Mouse (Mus musculus): ENCODE measurements around the gene Tnfrsf9.
"Not testable (repeated sequence)": the region's sequence is repeated elsewhere in the genome, so short reads cannot be mapped to it uniquely, and the experiment has no call there.

Gene Tnfrsf9

GRCm38 (mm10) chr4:150894718-150895501, 19.5 kb upstream of the Tnfrsf9 start:
- DNase-seq (ENCODE audit: low spot score in 2 of 2) = no peak

- DNase-seq (ENCODE audit: low spot score in 2 of 2) = no peak
Observed at GRCm38 (mm10) chr4:150896896-150897624, 17.3 kb upstream of the Tnfrsf9 start.

- DNase-seq (ENCODE audit: low spot score in 2 of 2) = peak in 1 of 2 experiments; percentile 54
Observed at GRCm38 (mm10) chr4:150898716-150899365, 15.5 kb upstream of the Tnfrsf9 start.

- DNase-seq (ENCODE audit: low spot score in 2 of 2) = no peak
Observed at GRCm38 (mm10) chr4:150900486-150900885, 13.9 kb upstream of the Tnfrsf9 start.

- DNase-seq (ENCODE audit: low spot score in 2 of 2) = peak in 1 of 2 experiments; percentile 46
Observed at GRCm38 (mm10) chr4:150901651-150902050, 12.7 kb upstream of the Tnfrsf9 start.

- DNase-seq (ENCODE audit: low spot score in 2 of 2) = no peak
Observed at GRCm38 (mm10) chr4:150902062-150902461, 12.3 kb upstream of the Tnfrsf9 start.

GRCm38 (mm10) chr4:150903091-150903742, 11.1 kb upstream of the Tnfrsf9 start:
- DNase-seq (ENCODE audit: low spot score in 2 of 2) = no peak

- no peak for DNase-seq (ENCODE audit: low spot score in 2 of 2)
Observed at GRCm38 (mm10) chr4:150907099-150907498, 7.3 kb upstream of the Tnfrsf9 start.

- not testable (repeated sequence) for DNase-seq (ENCODE audit: low spot score in 2 of 2)
Observed at GRCm38 (mm10) chr4:150908512-150908911, 5.8 kb upstream of the Tnfrsf9 start.

- peak; percentile 98 to 99 for DNase-seq (ENCODE audit: low spot score in 2 of 2)
Observed at GRCm38 (mm10) chr4:150909451-150910156, 4.8 kb upstream of the Tnfrsf9 start.

GRCm38 (mm10) chr4:150910164-150910951, 4.0 kb upstream of the Tnfrsf9 start:
- DNase-seq (ENCODE audit: low spot score in 2 of 2) = no peak

- DNase-seq (ENCODE audit: low spot score in 2 of 2) = no peak
Observed at GRCm38 (mm10) chr4:150913743-150914142, 619 bp upstream of the Tnfrsf9 start.

GRCm38 (mm10) chr4:150915181-150915906, 982 bp downstream of the Tnfrsf9 start:
- no peak for DNase-seq (ENCODE audit: low spot score in 2 of 2)

- DNase-seq (ENCODE audit: low spot score in 2 of 2) = no peak
Observed at GRCm38 (mm10) chr4:150917336-150918027, 3.1 kb downstream of the Tnfrsf9 start.

- no peak for DNase-seq (ENCODE audit: low spot score in 2 of 2)
Observed at GRCm38 (mm10) chr4:150921206-150921605, 6.8 kb downstream of the Tnfrsf9 start.

GRCm38 (mm10) chr4:150924308-150924707, 9.9 kb downstream of the Tnfrsf9 start:
- no peak for DNase-seq (ENCODE audit: low spot score in 2 of 2)

- DNase-seq (ENCODE audit: low spot score in 2 of 2) = no peak
Observed at GRCm38 (mm10) chr4:150924936-150925335, 10.6 kb downstream of the Tnfrsf9 start.

GRCm38 (mm10) chr4:150925923-150926322, 11.6 kb downstream of the Tnfrsf9 start:
- DNase-seq (ENCODE audit: low spot score in 2 of 2) = no peak

All from urinary bladder, adult 18-20 months (tissue).